Mouse (Mus musculus) thymus, adult 2 months (tissue): Measurements from ENCODE around the gene Cyp2c68.
"Not testable (repeated sequence)": the region's sequence is repeated elsewhere in the genome, so short reads cannot be mapped to it uniquely, and the experiment has no call there.

Experiments used
- CTCF ChIP-seq: fragments of 200-500 bp; IDR thresholded peaks from 2 replicates; pipeline ENCODE4 v1.5.1; 2012; ENCODE audit warnings: mild to moderate bottlenecking, control low read depth, low read length, moderate library complexity, borderline replicate concordance; ENCODE audit not compliant: control insufficient read depth, poor library complexity, insufficient read depth; ENCODE audit errors: extremely low read depth
- POLR2A ChIP-seq: fragments of 200-500 bp; IDR thresholded peaks from 2 replicates; pipeline ENCODE4 v1.6.1; 2012; ENCODE audit warnings: mild to moderate bottlenecking, low read length, control low read depth, moderate library complexity; ENCODE audit not compliant: control insufficient read depth, poor library complexity, insufficient read depth; ENCODE audit errors: extremely low read depth

GRCm38 (mm10) chr19:39665650-39666049 lies 75.2 kb downstream of the Cyp2c68 start:
- TF ChIP-seq CTCF, POLR2A: not testable (repeated sequence)
